Mouse (Mus musculus) lung, adult 2 months (tissue): ENCODE measurements around the gene 2410015M20Rik. TPM values are rescaled to one million over a fixed set of nuclear protein-coding genes. Genes with fewer than 3 reads are reported as not detected.

Experiments used
- DNase-seq: peaks from one replicate; pipeline ENCODE4 v3.0.0; 2022
- H3K4me1 ChIP-seq: fragments of 200-500 bp; 2 replicates; pipeline ENCODE4 v1.6.1; 2011; ENCODE audit warnings: low read length; ENCODE audit not compliant: control insufficient read depth, insufficient read depth
- H3K4me3 ChIP-seq: fragments of 200-500 bp; replicated peaks from 2 replicates; pipeline ENCODE3; 2011; ENCODE audit warnings: low read depth, mild to moderate bottlenecking, control low read depth, low read length; ENCODE audit errors: extremely low read depth
- CTCF ChIP-seq: fragments of 200-500 bp; IDR thresholded peaks from 2 replicates; pipeline ENCODE4 v1.5.1; 2011; ENCODE audit warnings: mild to moderate bottlenecking, low read length, control low read depth; ENCODE audit not compliant: insufficient read depth
- POLR2A ChIP-seq: fragments of 200-500 bp; IDR thresholded peaks from 2 replicates; pipeline ENCODE4 v1.6.1; 2011; ENCODE audit warnings: low read depth, mild to moderate bottlenecking, control low read depth, low read length, borderline replicate concordance; ENCODE audit errors: extremely low read depth
- WGBS: fragments of 180-500 bp; shearing (Covaris S2); methylation state at CpG from one replicate; pipeline ENCODE4 v1.1.7; 2018; 5-methylcytosine and 5-hydroxymethylcytosine counted together
- polyA plus RNA-seq: library from polyadenylated mRNA; depleted of rRNA; stranded (reverse); fragments of >200 nt; gene quantifications from 2 replicates; pipeline ENCODE4 v1.2.3, GENCODE M21; 2012

Gene 2410015M20Rik
- polyA plus RNA-seq, 1 experiment = 104 TPM

DNA sequence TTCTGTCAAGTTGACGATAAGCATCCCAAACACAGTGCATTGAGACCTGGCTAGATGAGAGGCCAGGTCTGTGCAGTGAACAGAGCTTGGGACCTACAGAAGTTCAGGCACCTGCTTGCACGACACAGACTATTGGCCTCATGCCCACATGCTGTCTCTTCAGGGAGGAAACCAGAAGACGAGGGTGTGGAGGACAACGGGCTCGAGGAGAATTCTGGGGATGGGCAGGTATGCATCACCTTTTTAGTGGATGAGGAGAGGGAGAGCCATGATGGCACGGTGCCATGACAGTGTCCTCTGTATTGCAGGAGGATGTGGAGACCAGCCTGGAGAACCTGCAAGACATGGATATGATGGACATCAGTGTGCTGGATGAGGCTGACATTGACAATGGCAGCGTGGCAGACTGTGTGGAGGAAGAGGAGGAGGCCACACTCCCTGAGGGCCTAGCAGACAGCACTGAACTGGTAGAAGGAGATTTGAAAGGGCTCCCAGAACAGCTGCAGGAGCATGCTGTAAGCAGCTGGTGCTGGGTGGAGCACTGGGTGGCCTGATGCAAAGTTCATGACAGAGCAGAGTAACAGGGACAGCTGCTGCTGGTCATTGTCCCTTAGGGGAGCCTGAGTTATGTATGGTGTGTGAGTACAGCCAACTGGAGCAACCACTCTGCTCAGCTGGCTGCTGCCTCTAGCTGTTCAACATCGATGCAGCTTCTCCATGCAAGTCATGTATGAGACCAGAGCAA, 15.9 kb downstream of the 2410015M20Rik start:
- no peak for DNase-seq
- Histone ChIP-seq H3K4me1 (peaks cover 2% of the 10 kb centered on the region; the same call in 1 of the 2 replicates), H3K4me3 (no peak overlapping the region)
- TF ChIP-seq CTCF (no peak), POLR2A (no peak)
- WGBS = 67% methylated on average over 8 of the region's 8 CpGs

DNA sequence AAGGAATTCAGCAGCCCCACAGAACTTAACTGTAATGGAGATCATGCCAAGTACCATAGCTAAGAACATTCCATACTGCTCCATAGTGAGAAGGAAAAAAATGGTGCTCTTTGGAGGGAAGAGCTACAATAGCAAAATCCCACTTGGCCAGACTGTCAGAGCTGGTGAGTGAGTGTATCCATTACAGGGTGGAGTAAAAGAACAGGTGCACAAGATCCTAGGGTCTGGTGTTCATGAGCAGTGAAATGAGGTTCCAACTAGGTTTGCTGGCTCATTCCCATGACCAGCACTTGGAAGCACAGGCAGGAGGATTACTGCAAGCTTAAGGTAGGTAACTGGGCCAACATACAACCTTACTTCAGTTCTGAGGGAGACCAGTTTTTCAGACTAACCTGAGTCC, 17.0 kb downstream of the 2410015M20Rik start:
- Histone ChIP-seq H3K4me1 (peaks cover 5% of the 10 kb centered on the region; the same call in 1 of the 2 replicates), H3K4me3 (no peak overlapping the region)
- DNase-seq = no peak
- no peak for TF ChIP-seq CTCF
- TF ChIP-seq POLR2A = no peak

DNA sequence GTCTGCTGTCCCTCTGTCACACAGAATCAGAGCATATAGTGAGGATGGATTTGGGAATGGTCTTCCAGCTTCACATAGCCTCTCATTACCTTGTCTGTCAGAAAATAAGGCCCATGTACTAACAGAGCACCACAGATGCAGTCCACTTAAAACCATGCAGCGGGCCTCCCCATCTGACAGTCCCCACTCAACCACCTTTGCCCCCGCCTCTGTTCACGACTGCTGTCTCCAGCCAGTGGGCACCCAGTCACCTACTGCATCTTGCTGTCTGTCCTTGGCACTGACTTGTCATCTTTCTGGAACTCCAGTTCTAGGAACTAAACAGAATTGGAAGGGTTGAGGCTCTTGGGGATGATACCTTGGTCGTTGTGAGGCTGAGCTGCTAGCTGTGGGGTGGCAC, 20.6 kb downstream of the 2410015M20Rik start:
- Histone ChIP-seq H3K4me1 (peaks cover 16% of the 10 kb centered on the region), H3K4me3 (no peak overlapping the region)
- TF ChIP-seq POLR2A = no peak
- TF ChIP-seq CTCF = no peak
- no peak for DNase-seq
- WGBS = 93% methylated on average over 4 of the region's 4 CpGs

DNA sequence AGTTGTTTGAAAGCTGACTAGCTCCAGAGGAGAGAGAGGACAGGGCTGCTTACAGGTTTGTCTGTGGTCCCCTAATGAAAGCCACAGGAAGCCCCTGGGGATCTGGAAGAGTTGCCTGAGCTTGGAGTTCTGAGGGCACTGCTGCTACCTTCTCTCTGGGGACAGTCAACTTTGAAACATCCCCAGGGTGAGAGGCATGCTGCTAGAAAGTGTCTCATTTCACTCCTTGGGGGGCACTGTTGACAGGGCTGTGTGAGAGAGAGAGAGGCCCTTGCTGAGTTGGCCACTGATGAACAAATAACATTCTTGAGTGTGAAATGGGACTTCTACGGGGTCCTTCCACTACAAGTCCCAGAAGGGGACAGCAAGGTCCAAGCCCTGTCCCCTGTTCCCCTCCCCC, 21.8 kb downstream of the 2410015M20Rik start:
- 57% methylated on average over 1 of the region's 1 CpGs for WGBS

DNA sequence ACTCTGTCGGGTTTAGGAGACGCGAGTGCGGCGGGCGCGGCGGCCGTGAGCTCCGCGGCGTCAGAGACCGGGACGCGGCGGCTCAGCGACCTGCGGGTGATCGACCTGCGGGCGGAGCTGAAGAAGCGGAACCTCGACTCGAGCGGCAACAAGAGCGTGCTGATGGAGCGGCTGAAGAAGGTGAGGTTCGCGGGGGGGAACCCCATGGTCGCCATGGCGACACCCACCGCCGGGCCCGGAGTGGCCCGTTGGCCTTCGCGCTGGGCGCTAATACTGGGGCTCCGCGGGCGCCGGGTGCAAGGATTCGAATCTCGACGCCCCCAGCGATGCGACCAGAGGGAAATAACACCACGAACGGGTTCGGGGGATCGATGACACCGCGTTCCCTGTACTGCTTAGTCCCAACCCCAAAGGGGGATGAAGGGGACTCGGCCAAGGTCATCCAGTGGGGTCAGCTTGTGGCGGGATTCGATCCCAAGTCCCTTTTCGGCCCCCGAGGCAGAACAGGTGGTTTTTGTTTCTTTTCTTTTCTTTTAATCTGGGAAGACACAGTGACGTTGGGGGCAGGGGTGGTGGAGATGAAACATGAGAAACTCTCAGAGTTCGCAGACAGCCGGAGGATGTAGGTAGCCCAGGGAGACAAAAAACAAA, 24.3 kb downstream of the 2410015M20Rik start:
- H3K4me3 ChIP-seq = peak overlapping the region; percentile 96
- TF ChIP-seq CTCF = no peak
- no peak for TF ChIP-seq POLR2A
- WGBS = under 1% methylated on average over 61 of the region's 61 CpGs
- DNase-seq = no peak
- peaks cover 25% of the 10 kb centered on the region for H3K4me1 ChIP-seq

More for the DNA sequence above, 21.8 kb downstream of the 2410015M20Rik start:
- Histone ChIP-seq H3K4me1 (peaks cover 18% of the 10 kb centered on the region), H3K4me3 (no peak overlapping the region)
- no peak for DNase-seq
- TF ChIP-seq POLR2A = no peak
- TF ChIP-seq CTCF = no peak

DNA sequence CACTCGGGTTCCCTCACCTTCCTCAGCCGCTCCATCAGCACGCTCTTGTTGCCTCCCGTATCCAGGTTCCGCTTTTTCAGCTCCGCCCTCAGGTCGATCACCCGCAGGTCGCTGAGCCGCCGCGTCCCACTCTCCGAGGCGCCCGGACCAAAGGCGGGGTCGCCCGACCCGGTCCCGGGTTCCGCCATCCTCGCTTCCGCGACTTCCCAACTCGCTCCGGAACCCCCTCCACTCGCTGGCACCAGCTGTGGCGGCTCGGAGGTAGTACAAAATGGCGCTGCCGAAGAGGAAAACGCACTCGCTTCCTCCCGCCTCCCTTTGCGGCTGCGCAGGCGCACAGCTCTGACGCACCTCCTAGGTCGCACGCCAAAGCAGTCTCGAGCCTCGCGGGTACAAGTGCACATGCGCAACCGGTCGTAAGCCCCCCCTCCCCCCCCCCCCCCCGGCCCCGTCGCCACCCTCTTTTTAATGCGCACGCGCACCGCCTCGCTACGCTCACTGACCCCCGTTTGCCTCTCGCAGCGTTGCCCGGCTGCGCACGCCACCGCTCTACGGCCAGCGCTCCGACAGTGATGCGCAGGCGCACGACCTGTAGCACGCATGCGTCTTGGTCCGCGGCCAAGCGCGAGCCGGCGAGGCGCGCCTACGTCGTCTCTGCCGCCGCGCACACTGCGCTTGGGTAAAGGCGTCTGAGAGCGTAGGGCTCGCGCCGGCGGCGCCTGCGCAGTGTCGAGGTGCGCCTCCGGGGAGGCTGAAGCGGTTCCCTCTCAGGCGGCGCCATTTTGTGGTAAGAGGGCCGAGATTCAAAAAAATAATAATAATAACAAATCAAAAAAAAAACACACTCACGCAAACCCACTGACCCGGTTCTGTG, 25.1 kb downstream of the 2410015M20Rik start, which contains the start of the genes Safb2 and Safb:
TSS of gene Safb2 (minus strand) at position 329 of the 874 bp plus-strand sequence.
TSS of gene Safb (plus strand) at position 569 of the 874 bp plus-strand sequence.
- DNase-seq = peak; percentile 99
- WGBS = under 1% methylated on average over 101 of the region's 101 CpGs
- Histone ChIP-seq H3K4me1 (peaks cover 27% of the 10 kb centered on the region), H3K4me3 (peak within 1 kb of the TSS; percentile 96)
- TF ChIP-seq POLR2A (peak; percentile 89; the same call in 1 of the 2 replicates), CTCF (no peak)

DNA sequence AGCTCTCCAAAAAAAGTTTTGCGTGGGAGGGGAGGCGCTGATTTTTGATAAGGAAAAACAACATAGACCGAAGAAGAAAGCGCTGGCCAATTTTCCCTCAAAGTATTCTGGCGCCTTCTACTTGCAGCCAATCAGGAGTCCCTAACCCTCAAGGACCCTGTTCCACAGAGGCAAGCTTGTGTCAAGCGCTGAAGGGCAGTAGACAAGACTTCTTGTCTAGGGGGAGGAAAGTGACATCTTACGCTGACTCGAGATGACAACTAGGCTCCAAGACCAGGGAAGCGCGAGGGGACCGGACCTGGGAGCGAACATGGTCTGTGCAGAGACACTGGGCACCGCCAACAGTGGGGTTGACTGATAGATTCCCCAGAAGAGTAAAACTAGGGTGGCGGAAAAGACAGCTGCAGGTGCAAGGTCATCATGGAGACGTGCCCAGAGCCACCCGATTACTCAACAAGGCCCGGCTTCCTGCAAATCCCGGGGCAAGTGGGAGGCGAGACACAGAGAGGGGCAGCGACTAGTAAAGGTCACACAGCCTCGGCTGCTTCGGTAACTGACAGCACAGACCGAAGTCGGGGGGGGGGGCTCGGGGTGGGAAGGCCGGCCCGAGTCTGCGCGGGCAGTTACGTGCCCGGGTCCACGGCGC, 25.8 kb downstream of the 2410015M20Rik start:
- no peak for TF ChIP-seq POLR2A
- no peak for TF ChIP-seq CTCF
- Histone ChIP-seq H3K4me3 (peak overlapping the region; percentile 77), H3K4me1 (peaks cover 27% of the 10 kb centered on the region)
- WGBS = under 1% methylated on average over 33 of the region's 33 CpGs
- DNase-seq = peak; percentile 40

DNA sequence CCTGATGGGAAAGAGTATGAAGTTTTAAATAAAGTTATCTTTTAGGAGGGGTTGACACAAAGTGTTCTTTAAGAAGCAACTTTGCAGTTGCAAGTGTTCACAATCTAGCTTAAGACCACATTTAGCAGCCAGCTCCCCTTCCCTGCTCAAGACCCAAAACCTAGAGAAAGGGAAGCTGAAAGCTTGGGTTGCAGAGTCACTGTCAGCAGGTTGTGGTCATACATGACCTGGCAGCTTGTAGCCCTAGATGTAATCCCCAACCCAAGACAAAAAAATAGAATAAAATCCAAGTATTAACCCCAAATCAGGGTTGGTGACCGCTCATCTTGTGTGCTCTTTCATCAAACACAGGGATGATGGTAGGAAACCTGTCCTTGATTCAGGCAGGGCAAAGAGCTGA, 26.5 kb downstream of the 2410015M20Rik start:
- TF ChIP-seq CTCF (no peak), POLR2A (no peak)
- 62% methylated on average over 1 of the region's 1 CpGs for WGBS
- Histone ChIP-seq H3K4me1 (peaks cover 25% of the 10 kb centered on the region), H3K4me3 (peak overlapping the region; percentile 18)
- no peak for DNase-seq
